Mouse (Mus musculus): Measurements from ENCODE around the gene Eva1c.

DNA sequence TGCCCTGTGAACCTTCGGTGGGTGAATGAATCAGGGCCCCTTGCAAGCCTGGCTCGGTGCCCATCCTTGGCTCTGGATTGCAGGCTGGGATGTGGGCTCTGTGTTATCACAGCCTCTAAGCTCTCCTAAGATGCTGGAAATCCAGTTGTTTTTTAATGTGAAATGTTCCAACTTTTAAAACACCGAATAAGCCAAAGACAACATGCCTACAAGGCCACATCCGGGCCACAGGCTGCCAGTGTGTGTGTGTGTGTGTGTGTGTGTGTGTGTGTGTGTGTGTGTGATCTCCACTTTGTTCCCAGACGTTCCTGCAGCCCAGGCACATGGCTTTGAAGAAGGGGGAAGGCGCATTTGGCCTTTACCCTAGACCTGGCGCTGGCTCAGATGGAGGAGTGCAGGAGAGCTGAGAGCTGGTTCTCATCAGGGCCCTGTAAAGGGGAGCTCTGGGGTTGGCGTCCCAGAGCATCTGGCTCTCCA is 56.0 kb downstream of the Eva1c start:
- TF ChIP-seq GATA1 (IDR thresholded peaks at IDR 0.05; ENCODE audit: borderline replicate concordance, low read length) (no peak), FLI1 (IDR thresholded peaks at IDR 0.05; ENCODE audit: low read length) (no peak)

Measured in megakaryocyte, embryonic 14.5 days (primary cell).